Mouse (Mus musculus): Measurements from ENCODE around the gene Cyth3. TPM values are rescaled to one million over a fixed set of nuclear protein-coding genes. Genes with fewer than 3 reads are reported as not detected.

Cyth3 gene
- polyA plus RNA-seq, 1 experiment from 2014 or later: 61.3 TPM

DNA sequence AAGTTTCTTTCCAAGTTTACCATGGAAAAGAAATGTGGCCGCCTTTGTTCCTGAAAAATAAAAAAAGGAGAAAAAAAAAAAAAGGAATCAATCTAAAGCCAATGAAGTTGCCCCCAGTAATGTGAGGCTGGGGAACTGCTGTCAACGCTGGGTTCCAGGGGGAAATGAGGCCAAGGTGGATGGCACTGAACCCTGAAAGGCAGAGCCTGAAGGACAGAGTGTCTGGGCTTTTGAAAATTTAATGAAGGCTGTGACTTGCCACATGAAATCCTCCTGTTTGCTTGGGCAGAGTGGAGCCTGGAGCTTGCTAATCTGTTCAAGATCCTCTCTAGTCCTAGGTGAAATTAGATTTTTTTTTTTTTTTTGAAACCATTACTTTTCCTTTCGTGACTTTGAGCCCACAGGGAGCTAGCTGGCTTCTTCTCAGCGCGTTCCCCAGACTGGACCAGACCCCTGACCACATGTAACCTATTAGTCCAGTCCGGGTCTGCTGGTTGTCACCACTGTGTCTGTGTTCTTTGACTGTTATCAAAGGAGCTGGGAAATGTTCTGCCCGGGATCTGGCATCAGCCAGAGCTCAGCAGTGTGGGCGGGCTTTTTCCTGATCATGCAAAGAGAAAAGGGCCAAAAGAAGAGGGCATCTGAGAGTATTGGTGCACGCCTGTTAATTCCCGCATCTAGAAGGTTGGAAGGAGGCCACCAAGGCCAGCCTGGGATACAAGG, 4.6 kb upstream of the Cyth3 start:
- Histone ChIP-seq H3K27ac (peak overlapping the region; percentile 7; the same call in 1 of the 2 replicates), H3K27me3 (no peaks in the 10 kb centered on the region), H3K36me3 (no peaks in the 10 kb centered on the region), H3K9ac (0 out of 2 replicates have a peak overlapping the region, but pooled peaks have one; percentile 14), H3K4me2 (replicated peaks) (no peak overlapping the region; the same call in 1 of the 2 replicates), H3K9me3 (no peaks in the 10 kb centered on the region), H3K4me1 (peaks cover 35% of the 10 kb centered on the region), H3K4me3 (no peak overlapping the region)
- WGBS: 20% methylated on average over 10 of the region's 10 CpGs
- no peak for ATAC-seq (ENCODE audit: low FRiP score, low read depth)

DNA sequence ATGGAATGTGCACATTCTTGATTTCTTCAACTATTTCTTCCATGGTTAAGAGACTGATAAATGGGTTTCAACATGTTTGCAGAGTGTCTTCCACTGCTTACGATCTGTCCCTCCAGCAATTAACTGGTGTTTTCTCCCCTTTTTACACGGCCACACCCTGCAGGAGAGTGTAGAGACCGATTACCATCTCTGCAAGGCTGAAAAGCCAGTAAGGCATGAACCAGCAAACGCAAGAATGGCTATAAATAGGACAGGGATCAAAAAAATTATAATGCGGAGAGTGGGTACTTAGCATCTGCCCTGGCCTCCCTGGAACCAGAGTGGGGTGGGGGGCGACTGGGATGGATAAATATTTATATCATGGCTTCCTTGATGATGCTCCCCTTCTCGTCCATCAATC, 3.7 kb upstream of the Cyth3 start:
- H3K9me3 ChIP-seq: no peaks in the 10 kb centered on the region
- no peak for ATAC-seq (ENCODE audit: low FRiP score, low read depth)
- no peak overlapping the region for H3K9ac ChIP-seq
- no peak overlapping the region for H3K4me2 ChIP-seq (replicated peaks)
- 58% methylated on average over 7 of the region's 7 CpGs for WGBS
- no peak overlapping the region for H3K4me3 ChIP-seq
- H3K36me3 ChIP-seq: no peaks in the 10 kb centered on the region
- H3K4me1 ChIP-seq: peaks cover 43% of the 10 kb centered on the region
- peak overlapping the region; percentile 7; the same call in 1 of the 2 replicates for H3K27ac ChIP-seq
- H3K27me3 ChIP-seq: no peaks in the 10 kb centered on the region

DNA sequence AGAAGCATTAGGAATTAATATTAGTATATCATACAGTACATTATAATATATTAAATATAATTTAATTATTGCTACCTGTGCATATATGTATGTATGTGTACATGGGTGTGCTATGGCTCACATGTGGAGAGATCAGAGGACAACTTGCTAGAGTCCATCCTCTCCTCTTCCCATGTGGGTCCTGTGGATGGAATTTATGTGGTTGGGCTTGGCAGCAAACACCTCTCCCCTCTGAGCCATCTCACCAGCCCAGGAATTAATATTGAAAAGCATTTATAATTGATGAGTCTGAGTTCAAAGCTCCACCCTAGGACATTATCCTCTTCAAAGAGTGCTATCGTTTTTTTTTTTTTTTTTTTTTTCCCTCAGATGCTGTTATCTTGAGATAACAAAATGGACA, 2.1 kb upstream of the Cyth3 start:
- Histone ChIP-seq H3K27ac (no peak overlapping the region), H3K9me3 (no peaks in the 10 kb centered on the region), H3K36me3 (no peaks in the 10 kb centered on the region), H3K9ac (no peak overlapping the region), H3K4me2 (replicated peaks) (no peak overlapping the region), H3K4me3 (no peak overlapping the region), H3K27me3 (no peaks in the 10 kb centered on the region), H3K4me1 (peaks cover 55% of the 10 kb centered on the region)
- no peak for ATAC-seq (ENCODE audit: low FRiP score, low read depth)
- WGBS: 15% methylated on average over 1 of the region's 1 CpGs

DNA sequence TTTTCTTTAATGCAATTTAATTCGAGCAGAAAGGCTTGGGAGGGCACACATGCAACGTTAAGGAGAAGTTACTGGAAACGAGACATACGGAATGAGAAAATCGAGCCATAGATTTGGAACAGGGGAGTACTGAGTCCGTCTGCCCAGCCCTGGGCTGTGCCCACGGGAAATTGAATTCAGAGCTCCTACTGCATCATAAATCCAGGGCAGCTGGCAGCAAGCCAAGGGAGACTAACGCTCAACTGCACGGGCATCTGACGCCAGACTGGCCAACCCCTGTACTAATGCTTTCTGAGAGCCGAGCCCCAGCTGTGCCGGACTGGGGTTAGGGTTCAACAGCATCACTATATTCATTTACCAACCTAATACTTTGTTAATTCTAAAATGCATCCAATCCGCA, 1.3 kb upstream of the Cyth3 start:
- Histone ChIP-seq H3K4me3 (no peak overlapping the region), H3K4me1 (peaks cover 62% of the 10 kb centered on the region), H3K9ac (no peak overlapping the region), H3K36me3 (no peaks in the 10 kb centered on the region), H3K27me3 (no peaks in the 10 kb centered on the region), H3K4me2 (replicated peaks) (peak overlapping the region; percentile 34; the same call in 1 of the 2 replicates), H3K9me3 (no peaks in the 10 kb centered on the region), H3K27ac (no peak overlapping the region; the same call in 1 of the 2 replicates)
- 12% methylated on average over 13 of the region's 13 CpGs for WGBS
- peak; percentile 14; the same call in 1 of the 2 replicates for ATAC-seq (ENCODE audit: low FRiP score, low read depth)

DNA sequence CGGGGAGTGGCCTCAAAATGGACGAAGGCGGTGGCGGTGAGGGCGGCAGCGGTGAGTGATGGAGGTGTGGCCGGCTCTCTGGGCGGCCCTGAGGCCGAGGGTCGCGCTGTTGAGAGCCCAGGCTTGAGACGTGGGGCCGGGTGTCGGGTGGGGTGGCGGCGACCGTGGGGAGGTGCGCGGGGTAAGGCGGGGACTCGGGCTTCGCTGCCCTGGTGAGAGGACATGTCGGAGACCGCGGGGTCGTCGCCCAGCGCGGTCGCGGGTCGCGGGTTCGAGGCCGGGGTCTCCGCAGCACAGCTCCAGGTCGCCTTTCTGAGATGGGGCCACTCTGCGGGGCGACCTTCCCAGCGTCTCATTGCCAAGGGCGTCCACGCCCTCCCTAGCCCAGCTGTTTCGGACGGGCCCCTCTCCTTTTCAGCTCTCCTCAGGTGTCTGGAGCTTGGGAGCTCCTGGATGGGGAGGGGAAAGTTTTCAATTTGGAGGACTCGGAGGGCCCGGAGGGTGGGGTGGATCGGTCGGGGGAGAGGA, 440 bp downstream of the Cyth3 start:
- H3K36me3 ChIP-seq: no peaks in the 10 kb centered on the region
- H3K27ac ChIP-seq: peak overlapping the region; percentile 88
- peaks cover 64% of the 10 kb centered on the region for H3K4me1 ChIP-seq
- no peaks in the 10 kb centered on the region for H3K27me3 ChIP-seq
- peak overlapping the region; percentile 83 for H3K4me3 ChIP-seq
- H3K4me2 ChIP-seq (replicated peaks): peak overlapping the region; percentile 90
- H3K9ac ChIP-seq: peak overlapping the region; percentile 84
- WGBS: under 1% methylated on average over 48 of the region's 48 CpGs
- H3K9me3 ChIP-seq: no peaks in the 10 kb centered on the region
- peak; percentile 71 for ATAC-seq (ENCODE audit: low FRiP score, low read depth)

DNA sequence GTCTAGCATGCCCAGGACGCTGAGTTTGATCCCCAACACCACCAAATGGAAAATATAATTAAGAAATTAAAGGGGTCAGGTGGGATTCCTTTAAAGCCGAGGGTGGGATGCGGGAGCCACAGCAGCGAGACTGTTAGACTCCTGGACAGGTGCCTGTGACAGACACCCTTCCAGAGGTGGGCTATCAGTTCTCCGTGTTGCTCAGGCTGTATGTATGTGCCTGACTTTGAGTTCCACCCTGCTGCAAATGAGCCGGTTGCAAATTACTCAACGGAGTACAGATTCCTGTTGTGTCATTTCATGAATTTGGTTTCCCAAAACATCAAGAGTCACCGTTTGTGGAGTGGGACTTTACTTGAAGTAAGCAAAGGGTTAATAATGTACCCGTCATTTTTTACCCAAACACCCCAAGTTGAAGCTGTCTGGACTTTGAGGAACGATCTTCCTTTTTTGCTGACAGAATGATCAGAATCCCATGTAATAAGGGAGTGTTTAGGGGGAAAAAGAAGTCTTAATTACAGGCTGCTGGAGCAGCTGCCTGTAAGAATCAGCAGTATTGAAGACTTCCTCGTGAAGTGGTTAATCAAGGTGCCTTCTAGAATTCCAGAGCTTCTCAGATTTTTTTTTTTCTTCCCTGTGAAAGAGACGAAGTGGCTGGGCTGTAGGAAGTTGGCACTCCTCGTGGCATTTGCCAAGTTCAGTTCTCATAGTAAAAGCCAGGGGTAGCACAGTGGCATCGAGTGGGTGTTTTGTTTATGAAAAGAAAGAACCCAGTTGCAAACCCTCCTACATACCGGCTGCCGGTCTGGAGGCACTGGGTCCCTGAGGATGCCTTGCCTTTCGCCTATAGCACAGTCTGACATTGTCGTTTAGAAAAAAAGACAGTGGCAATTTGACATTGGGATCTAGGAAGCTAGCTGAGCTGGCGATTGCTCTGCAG, 1.4 kb downstream of the Cyth3 start:
- peak overlapping the region; percentile 33; the same call in 1 of the 2 replicates for H3K27ac ChIP-seq
- H3K9me3 ChIP-seq: no peaks in the 10 kb centered on the region
- no peak for ATAC-seq (ENCODE audit: low FRiP score, low read depth)
- H3K4me3 ChIP-seq: peak overlapping the region; percentile 83
- H3K9ac ChIP-seq: peak overlapping the region; percentile 84
- H3K36me3 ChIP-seq: no peaks in the 10 kb centered on the region
- no peaks in the 10 kb centered on the region for H3K27me3 ChIP-seq
- H3K4me1 ChIP-seq: peaks cover 54% of the 10 kb centered on the region
- 33% methylated on average over 19 of the region's 19 CpGs for WGBS
- peak overlapping the region; percentile 90 for H3K4me2 ChIP-seq (replicated peaks)

DNA sequence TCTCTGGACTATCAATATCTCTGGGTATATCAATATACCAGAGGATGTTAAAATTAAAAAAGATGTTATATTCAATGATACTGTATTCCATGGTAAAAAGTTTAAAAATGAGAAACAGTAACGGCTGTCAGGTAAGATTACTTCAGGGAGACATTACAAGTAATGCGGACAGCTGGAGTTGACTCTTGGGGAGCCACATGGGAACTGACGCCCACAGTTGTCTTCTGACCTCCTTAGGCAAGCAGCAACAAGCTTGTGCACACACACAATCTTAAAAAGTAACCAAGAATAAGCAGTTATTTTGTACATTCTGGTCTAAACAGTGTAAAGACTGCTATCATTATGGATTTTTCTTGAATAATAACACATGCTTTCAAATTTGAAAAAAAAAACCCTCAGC, 2.2 kb downstream of the Cyth3 start:
- Histone ChIP-seq H3K27ac (no peak overlapping the region), H3K4me3 (no peak overlapping the region; the same call in 1 of the 2 replicates), H3K9ac (no peak overlapping the region), H3K9me3 (no peaks in the 10 kb centered on the region), H3K27me3 (no peaks in the 10 kb centered on the region), H3K36me3 (no peaks in the 10 kb centered on the region), H3K4me1 (peaks cover 53% of the 10 kb centered on the region), H3K4me2 (replicated peaks) (peak overlapping the region; percentile 43)
- WGBS: 63% methylated on average over 3 of the region's 3 CpGs
- no peak for ATAC-seq (ENCODE audit: low FRiP score, low read depth)

DNA sequence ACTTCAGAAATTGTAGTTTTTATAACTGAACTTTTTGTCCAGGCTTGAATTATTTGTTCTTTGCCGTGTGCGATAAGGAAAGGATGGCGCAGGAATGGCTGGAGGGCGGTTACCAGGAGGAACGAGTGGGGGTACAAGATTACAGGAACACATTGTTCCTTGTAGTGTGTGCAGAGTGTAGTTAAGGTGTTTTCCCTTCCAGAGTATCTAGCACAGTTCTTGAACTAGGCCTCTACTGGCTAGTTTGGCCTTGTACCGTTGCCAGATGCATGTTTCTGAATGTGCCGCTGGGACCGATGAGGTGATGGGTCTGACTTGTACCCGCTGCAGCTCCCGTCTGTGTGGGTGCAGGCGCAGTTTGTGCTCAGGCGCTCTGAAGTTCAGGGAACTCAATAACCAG, 3.2 kb downstream of the Cyth3 start:
- H3K27ac ChIP-seq: no peak overlapping the region; the same call in 1 of the 2 replicates

DNA sequence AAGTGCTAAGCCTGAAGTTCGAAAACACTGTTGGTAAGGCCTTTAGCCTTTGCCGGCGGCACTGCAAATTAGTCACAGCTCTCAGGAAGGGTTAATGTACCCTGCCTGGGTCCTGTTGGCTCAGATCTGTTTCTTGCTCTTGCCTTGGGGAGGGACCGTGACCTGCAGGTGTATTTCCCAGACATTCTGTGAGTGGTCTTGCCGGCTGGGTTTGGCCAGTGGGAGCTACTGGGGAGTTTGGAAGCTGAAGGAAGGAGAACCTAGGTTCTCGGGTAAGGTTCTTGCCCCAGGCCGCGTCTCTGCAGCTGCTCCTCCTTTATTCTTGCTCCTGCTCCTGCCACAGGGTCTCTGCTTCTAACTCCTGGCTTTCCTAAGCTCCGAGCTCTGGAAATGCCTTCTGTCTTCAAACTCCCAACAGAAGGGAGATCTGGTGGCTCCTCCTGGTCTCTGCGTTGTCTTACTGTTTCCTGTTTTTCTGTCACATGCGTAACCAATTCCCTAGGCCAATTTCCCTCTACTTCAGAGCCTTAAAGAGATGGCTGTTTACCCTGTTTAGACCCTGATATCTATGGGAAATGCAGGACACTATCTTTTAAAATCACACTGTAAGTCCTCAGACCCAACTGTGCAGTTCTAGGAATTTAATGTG, 3.8 kb downstream of the Cyth3 start:
- no peak for ATAC-seq (ENCODE audit: low FRiP score, low read depth)
- Histone ChIP-seq H3K4me1 (peaks cover 48% of the 10 kb centered on the region), H3K9me3 (no peaks in the 10 kb centered on the region), H3K36me3 (no peaks in the 10 kb centered on the region), H3K27me3 (no peaks in the 10 kb centered on the region), H3K4me2 (replicated peaks) (peak overlapping the region; percentile 37), H3K27ac (peak overlapping the region; percentile 53; the same call in 1 of the 2 replicates), H3K9ac (peak overlapping the region; percentile 40; the same call in 1 of the 2 replicates), H3K4me3 (peak overlapping the region; percentile 5; the same call in 1 of the 2 replicates)
- 43% methylated on average over 11 of the region's 11 CpGs for WGBS

More for the DNA sequence above, 3.2 kb downstream of the Cyth3 start:
- H3K4me1 ChIP-seq: peaks cover 50% of the 10 kb centered on the region
- no peaks in the 10 kb centered on the region for H3K9me3 ChIP-seq
- H3K36me3 ChIP-seq: no peaks in the 10 kb centered on the region
- WGBS: 70% methylated on average over 12 of the region's 12 CpGs
- ATAC-seq (ENCODE audit: low FRiP score, low read depth): no peak
- H3K4me2 ChIP-seq (replicated peaks): peak overlapping the region; percentile 37
- no peaks in the 10 kb centered on the region for H3K27me3 ChIP-seq
- no peak overlapping the region for H3K9ac ChIP-seq
- peak overlapping the region; percentile 5; the same call in 1 of the 2 replicates for H3K4me3 ChIP-seq

DNA sequence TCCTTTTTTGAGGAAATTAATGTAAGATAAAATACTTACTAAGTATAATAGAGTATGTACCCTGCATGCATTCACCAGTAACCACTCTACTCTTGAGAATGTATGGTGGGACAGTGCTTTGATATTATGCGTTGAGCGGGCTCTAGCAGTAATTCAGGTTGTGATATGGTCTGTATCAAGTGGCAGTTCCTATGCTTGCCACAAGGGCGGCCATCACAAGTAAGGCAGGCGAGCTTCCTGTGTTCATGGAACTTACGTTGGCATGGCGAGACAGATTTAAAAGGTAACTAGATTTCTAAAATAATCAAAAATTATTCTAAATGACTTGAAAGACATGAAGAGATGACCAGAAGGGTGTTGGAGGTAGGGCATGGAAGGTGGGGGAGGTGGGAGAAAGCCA, 5.3 kb downstream of the Cyth3 start:
- H3K9me3 ChIP-seq: no peaks in the 10 kb centered on the region
- no peak overlapping the region for H3K27ac ChIP-seq
- no peaks in the 10 kb centered on the region for H3K27me3 ChIP-seq
- no peak for ATAC-seq (ENCODE audit: low FRiP score, low read depth)
- no peak overlapping the region for H3K9ac ChIP-seq
- H3K4me3 ChIP-seq: no peak overlapping the region
- H3K4me2 ChIP-seq (replicated peaks): no peak overlapping the region
- H3K36me3 ChIP-seq: no peaks in the 10 kb centered on the region
- peaks cover 51% of the 10 kb centered on the region for H3K4me1 ChIP-seq
- 95% methylated on average over 6 of the region's 6 CpGs for WGBS

DNA sequence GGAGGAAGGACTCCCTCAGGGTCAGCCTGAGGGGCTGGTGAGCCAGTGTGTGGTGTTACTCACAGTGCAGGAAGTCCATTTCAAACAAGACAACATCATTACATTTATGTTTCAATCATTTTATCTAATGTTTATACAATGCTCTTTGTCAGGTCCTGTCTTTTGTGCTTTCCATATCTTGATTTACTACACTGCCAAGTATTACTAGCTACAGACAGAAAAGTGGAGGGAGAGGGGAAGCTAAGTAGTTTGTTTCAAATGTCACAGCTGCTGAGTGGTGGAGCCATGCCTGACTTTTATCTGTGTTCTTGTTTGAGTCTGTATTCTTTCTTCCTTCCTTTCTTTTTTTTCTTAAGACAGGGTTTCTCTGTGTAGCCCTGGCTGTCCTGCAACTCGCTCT, 5.7 kb downstream of the Cyth3 start:
- no peak overlapping the region for H3K27ac ChIP-seq
- no peaks in the 10 kb centered on the region for H3K36me3 ChIP-seq
- H3K4me3 ChIP-seq: no peak overlapping the region
- H3K27me3 ChIP-seq: no peaks in the 10 kb centered on the region
- no peaks in the 10 kb centered on the region for H3K9me3 ChIP-seq
- H3K4me2 ChIP-seq (replicated peaks): no peak overlapping the region
- no peak for ATAC-seq (ENCODE audit: low FRiP score, low read depth)
- H3K4me1 ChIP-seq: peaks cover 54% of the 10 kb centered on the region
- no peak overlapping the region for H3K9ac ChIP-seq
- 100% methylated on average over 1 of the region's 1 CpGs for WGBS

Data from limb, embryonic 13.5 days (tissue).